Mouse (Mus musculus) MEL (cell line): Measurements from ENCODE around the gene Fbxo48.

Experiments
- CTCF ChIP-seq, 3 experiments: IDR thresholded peaks in 2 of 3; conservative IDR thresholded peaks in 1 of 3; 2 replicates each; pipeline ENCODE4 v1.5.1; 2011 to 2012; ENCODE audit warnings: low read length in 3 of 3, low read depth in 2 of 3, mild to moderate bottlenecking in 2 of 3, improper control_type of control experiment in 1 of 3, inconsistent platforms in 1 of 3, mixed read lengths in 1 of 3, moderate library complexity in 1 of 3; ENCODE audit not compliant: control insufficient read depth in 1 of 3, insufficient read depth in 1 of 3, poor library complexity in 1 of 3, severe bottlenecking in 1 of 3
- E2F4 ChIP-seq: IDR thresholded peaks from 2 replicates; pipeline ENCODE4 v1.6.1; 2011; ENCODE audit warnings: low read depth, low read length, improper control_type of control experiment, borderline replicate concordance
- EP300 ChIP-seq, 2 experiments: IDR thresholded peaks; 2 replicates each; pipeline ENCODE4 v1.6.1; 2011; ENCODE audit warnings: improper control_type of control experiment in 2 of 2, low read length in 2 of 2, low read depth in 1 of 2, mild to moderate bottlenecking in 1 of 2
- MAX ChIP-seq: IDR thresholded peaks from 2 replicates; pipeline ENCODE4 v1.6.1; 2011; ENCODE audit warnings: low read length, improper control_type of control experiment
- MAZ ChIP-seq: IDR thresholded peaks from 2 replicates; pipeline ENCODE4 v1.6.1; 2012; ENCODE audit warnings: low read depth, mild to moderate bottlenecking, inconsistent platforms, low read length, improper control_type of control experiment
- POLR2A ChIP-seq, 2 experiments: IDR thresholded peaks; 2 replicates each; pipeline ENCODE4 v1.6.1; 2011 to 2012; ENCODE audit warnings: low read length in 2 of 2, mild to moderate bottlenecking in 2 of 2, control low read depth in 1 of 2, improper control_type of control experiment in 1 of 2, low read depth in 1 of 2, moderate library complexity in 1 of 2; ENCODE audit not compliant: control insufficient read depth in 1 of 2, insufficient read depth in 1 of 2, poor library complexity in 1 of 2
- RAD21 ChIP-seq: IDR thresholded peaks from 2 replicates; pipeline ENCODE4 v1.6.1; 2011; ENCODE audit warnings: mild to moderate bottlenecking, low read depth, low read length, improper control_type of control experiment
- RCOR1 ChIP-seq: IDR thresholded peaks from 2 replicates; pipeline ENCODE4 v1.6.1; 2012; ENCODE audit warnings: low read depth, mild to moderate bottlenecking, inconsistent platforms, low read length, improper control_type of control experiment
- SMC3 ChIP-seq: IDR thresholded peaks from 2 replicates; pipeline ENCODE4 v1.6.1; 2011; ENCODE audit warnings: low read depth, low read length, improper control_type of control experiment
- TAL1 ChIP-seq: IDR thresholded peaks from 2 replicates; pipeline ENCODE4 v1.6.1; 2012; ENCODE audit warnings: mild to moderate bottlenecking, inconsistent platforms, low read length, moderate library complexity, mixed read lengths
- TCF12 ChIP-seq: IDR thresholded peaks from 2 replicates; pipeline ENCODE4 v1.6.1; 2014; ENCODE audit warnings: low read depth, mild to moderate bottlenecking, inconsistent platforms, low read length, improper control_type of control experiment, moderate library complexity
- USF2 ChIP-seq, 2 experiments: IDR thresholded peaks; 2 replicates each; pipeline ENCODE4 v1.6.1; 2011 to 2012; ENCODE audit warnings: improper control_type of control experiment in 2 of 2, low read length in 2 of 2, borderline replicate concordance in 1 of 2, inconsistent platforms in 1 of 2, low read depth in 1 of 2, mild to moderate bottlenecking in 1 of 2; ENCODE audit not compliant: insufficient read depth in 1 of 2
- ZMIZ1 ChIP-seq: IDR thresholded peaks from 2 replicates; pipeline ENCODE4 v1.6.1; 2012; ENCODE audit warnings: low read depth, mild to moderate bottlenecking, inconsistent platforms, low read length, improper control_type of control experiment, moderate library complexity
- ZNF384 ChIP-seq: IDR thresholded peaks from 2 replicates; pipeline ENCODE4 v1.6.1; 2012; ENCODE audit warnings: low read depth, mild to moderate bottlenecking, inconsistent platforms, low read length, improper control_type of control experiment

- TF ChIP-seq SMC3: no peak
- no peak for TF ChIP-seq CTCF (IDR thresholded peaks at IDR 0.05 in 2 of 3, conservative IDR thresholded peaks at IDR 0.05 in 1 of 3; ENCODE audit: control insufficient read depth in 1 of 3, insufficient read depth in 1 of 3, low read depth in 2 of 3, low read length in 3 of 3, poor library complexity in 1 of 3, severe bottlenecking in 1 of 3)
- no peak; a peak in 1 of 4 replicates for TF ChIP-seq POLR2A (IDR thresholded peaks at IDR 0.05; ENCODE audit: control insufficient read depth in 1 of 2, insufficient read depth in 1 of 2, low read depth in 1 of 2, low read length in 2 of 2, poor library complexity in 1 of 2)
- TF ChIP-seq ZMIZ1: no peak; the same call in 1 of the 2 replicates
- peak; percentile 43; the same call in 1 of the 2 replicates for TF ChIP-seq TAL1
- no peak for TF ChIP-seq MAZ
- peak; percentile 65 for TF ChIP-seq TCF12
- TF ChIP-seq USF2 (IDR thresholded peaks at IDR 0.05; ENCODE audit: borderline replicate concordance in 1 of 2, insufficient read depth in 1 of 2, low read depth in 1 of 2, low read length in 2 of 2): no peak
- TF ChIP-seq RAD21: no peak
- TF ChIP-seq RCOR1: peak; percentile 50; the same call in 1 of the 2 replicates
- no peak for TF ChIP-seq E2F4
- TF ChIP-seq ZNF384: no peak
- TF ChIP-seq MAX: peak; percentile 83
- TF ChIP-seq EP300 (IDR thresholded peaks at IDR 0.05; ENCODE audit: low read depth in 1 of 2, low read length in 2 of 2): peak; percentile 51 to 88
Measured at GRCm38 (mm10) chr11:16977611-16978010, 26.4 kb downstream of the Fbxo48 start.
